13 mouse cellular contexts compared by ENCODE assay signal in genomic region chr11:96685381-96685780, GRCm38 (mm10).
DNase-seq lines count a peak whose midpoint lies in the region; ATAC-seq and TF ChIP-seq lines count a peak whose summit lies in the region.
"Had no signal": no experiment of that assay in that cellular context is flagged by ENCODE, and none has a peak within 500 bp of the region (broad histone marks: within the 10 kb centered on the region; RNA-seq: fewer than 3 reads in every experiment).

No protein-coding gene starts in this region.

- peaks cover 8% of the 10 kb centered on the region; the same call in 1 of the 2 replicates for H3K27me3 ChIP-seq in intestine, postnatal 0 days (replicated peaks; ENCODE audit: control insufficient read depth, insufficient read depth, low read length)
- H3K27me3 ChIP-seq in intestine, embryonic 16.5 days (replicated peaks; ENCODE audit: control insufficient read depth, insufficient read depth, low read length), result no peaks in the 10 kb centered on the region
- no peaks in the 10 kb centered on the region for H3K27me3 ChIP-seq in testis, adult 2 months (ENCODE audit: control insufficient read depth, insufficient read depth, low read length)
- no peaks in the 10 kb centered on the region for H3K27me3 ChIP-seq in Patski
- peaks cover 2% of the 10 kb centered on the region; the same call in 1 of the 2 replicates for H3K27me3 ChIP-seq in hindbrain, embryonic 12.5 days
- 0 out of 2 replicates have a peak, but pooled peaks cover 1% of the 10 kb centered on the region for H3K27me3 ChIP-seq in forebrain, embryonic 12.5 days
- H3K27me3 ChIP-seq: embryonic facial prominence, embryonic 15.5 days had no signal

- no peak overlapping the region for H3K4me3 ChIP-seq in intestine, postnatal 0 days (ENCODE audit: low read depth, low read length)
- no peak overlapping the region for H3K4me3 ChIP-seq in intestine, embryonic 16.5 days (ENCODE audit: low read length)
- H3K4me3 ChIP-seq in testis, adult 2 months (ENCODE audit: control insufficient read depth, low read depth, low read length), result no peak overlapping the region
- H3K4me3 ChIP-seq in hindbrain, embryonic 12.5 days, result no peak overlapping the region
- H3K4me3 ChIP-seq in forebrain, embryonic 12.5 days (replicated peaks), result no peak overlapping the region
- H3K4me3 ChIP-seq: embryonic facial prominence, embryonic 15.5 days; heart, embryonic 13.5 days had no signal

- no peak for DNase-seq in testis, postnatal 14 days (ENCODE audit: low spot score)
- no peak for DNase-seq in Patski (ENCODE audit: low read depth, low spot score)
- peak; percentile 58 for DNase-seq in thymus, postnatal 4 days
- DNase-seq: cerebellum, postnatal 36 days; left cerebral cortex, postnatal 4 days had no signal

- POLR2A ChIA-PET in Patski (lab: Charles Lee), result interaction anchor here (0.7 kb wide), 1 partner anchor 20 kb away, joined by 3 read pairs; no protein-coding TSS in a partner anchor

- in situ Hi-C loops in Patski (cut with MboI; ENCODE audit: low pct_unique_long_range_greater_than_20kb), result no loop called here

- H3K9ac ChIP-seq in intestine, postnatal 0 days (ENCODE audit: low read depth, low read length), result no peak overlapping the region
- H3K9ac ChIP-seq in intestine, embryonic 16.5 days (ENCODE audit: low read depth, low read length), result no peak overlapping the region
- H3K9ac ChIP-seq in hindbrain, embryonic 12.5 days, result no peak overlapping the region
- no peak overlapping the region for H3K9ac ChIP-seq in forebrain, embryonic 12.5 days
- H3K9ac ChIP-seq: embryonic facial prominence, embryonic 15.5 days; heart, embryonic 13.5 days had no signal

- H3K36me3 ChIP-seq in intestine, postnatal 0 days (ENCODE audit: control insufficient read depth, insufficient read depth), result no peaks in the 10 kb centered on the region
- no peaks in the 10 kb centered on the region for H3K36me3 ChIP-seq in intestine, embryonic 16.5 days (ENCODE audit: control insufficient read depth, insufficient read depth, low read length)
- no peaks in the 10 kb centered on the region for H3K36me3 ChIP-seq in testis, adult 2 months (ENCODE audit: control insufficient read depth, insufficient read depth, low read length)
- H3K36me3 ChIP-seq in hindbrain, embryonic 12.5 days, result no peaks in the 10 kb centered on the region
- no peaks in the 10 kb centered on the region for H3K36me3 ChIP-seq in forebrain, embryonic 12.5 days (replicated peaks)
- H3K36me3 ChIP-seq: embryonic facial prominence, embryonic 15.5 days; heart, embryonic 13.5 days had no signal

- H3K4me1 ChIP-seq in intestine, postnatal 0 days (replicated peaks; ENCODE audit: control insufficient read depth, insufficient read depth, low read length), result no peaks in the 10 kb centered on the region
- H3K4me1 ChIP-seq in intestine, embryonic 16.5 days (ENCODE audit: control insufficient read depth, insufficient read depth, low read length), result no peaks in the 10 kb centered on the region
- H3K4me1 ChIP-seq in testis, adult 2 months (ENCODE audit: control insufficient read depth, insufficient read depth, low read length), result no peaks in the 10 kb centered on the region
- no peaks in the 10 kb centered on the region for H3K4me1 ChIP-seq in hindbrain, embryonic 12.5 days
- H3K4me1 ChIP-seq in forebrain, embryonic 12.5 days, result no peaks in the 10 kb centered on the region
- H3K4me1 ChIP-seq: embryonic facial prominence, embryonic 15.5 days; heart, embryonic 13.5 days had no signal

- ATAC-seq in intestine, postnatal 0 days, result no peak
- ATAC-seq in intestine, embryonic 16.5 days, result no peak
- no peak for ATAC-seq in Patski
- ATAC-seq in hindbrain, embryonic 12.5 days (ENCODE audit: low FRiP score), result no peak
- ATAC-seq in forebrain, embryonic 12.5 days (ENCODE audit: low FRiP score), result no peak

- 90% methylated on average over 2 of the region's 2 CpGs for WGBS in intestine, postnatal 0 days
- WGBS in intestine, embryonic 16.5 days, result 90% methylated on average over 2 of the region's 2 CpGs
- 86% methylated on average over 2 of the region's 2 CpGs for WGBS in hindbrain, embryonic 12.5 days
- 75% methylated on average over 2 of the region's 2 CpGs for WGBS in forebrain, embryonic 12.5 days

- no peaks in the 10 kb centered on the region for H3K9me3 ChIP-seq in intestine, postnatal 0 days (ENCODE audit: control insufficient read depth)
- H3K9me3 ChIP-seq in intestine, embryonic 16.5 days (ENCODE audit: control insufficient read depth, low read length), result no peaks in the 10 kb centered on the region
- H3K9me3 ChIP-seq in hindbrain, embryonic 12.5 days (replicated peaks), result no peaks in the 10 kb centered on the region
- H3K9me3 ChIP-seq in forebrain, embryonic 12.5 days, result no peaks in the 10 kb centered on the region
- H3K9me3 ChIP-seq: embryonic facial prominence, embryonic 15.5 days; heart, embryonic 13.5 days had no signal

- peak; percentile 59 for TF ChIP-seq CTCF in intestine, postnatal 0 days (IDR thresholded peaks at IDR 0.05; ENCODE audit: low read depth)
- TF ChIP-seq CTCF in testis, adult 2 months (IDR thresholded peaks at IDR 0.05; ENCODE audit: control insufficient read depth, insufficient read depth, insufficient replicate concordance, low read depth, low read length), result peak; percentile 84; the same call in 1 of the 2 replicates
- peak; percentile 42 for TF ChIP-seq CTCF in Patski (IDR thresholded peaks at IDR 0.05)

- CTCF ChIA-PET in Patski (lab: Charles Lee), result no interaction called here

- no peak overlapping the region for H3K4me2 ChIP-seq in intestine, postnatal 0 days (replicated peaks; ENCODE audit: low read depth)
- H3K4me2 ChIP-seq in intestine, embryonic 16.5 days (ENCODE audit: low read depth, low read length), result no peak overlapping the region
- no peak overlapping the region for H3K4me2 ChIP-seq in hindbrain, embryonic 12.5 days (replicated peaks)
- H3K4me2 ChIP-seq in forebrain, embryonic 12.5 days, result no peak overlapping the region
- H3K4me2 ChIP-seq: embryonic facial prominence, embryonic 15.5 days; heart, embryonic 13.5 days had no signal

- TF ChIP-seq POLR2A in testis, adult 2 months (IDR thresholded peaks at IDR 0.05; ENCODE audit: control insufficient read depth, low read depth, low read length), result no peak

- H3K27ac ChIP-seq in intestine, postnatal 0 days (ENCODE audit: low read depth, low read length), result no peak overlapping the region
- no peak overlapping the region for H3K27ac ChIP-seq in intestine, embryonic 16.5 days (ENCODE audit: low read length)
- no peak overlapping the region for H3K27ac ChIP-seq in testis, adult 2 months (ENCODE audit: control insufficient read depth, insufficient read depth, low read depth, low read length)
- no peak overlapping the region for H3K27ac ChIP-seq in hindbrain, embryonic 12.5 days
- no peak overlapping the region for H3K27ac ChIP-seq in forebrain, embryonic 12.5 days
- H3K27ac ChIP-seq: embryonic facial prominence, embryonic 15.5 days; heart, embryonic 13.5 days; macrophage had no signal
